Mouse (Mus musculus) liver, embryonic 16.5 days (tissue): ENCODE measurements at regions not wholly inside any gene's neighbourhood (a gene's known extent, or its start where the extent isn't known, plus 50 kb on each side); places are given as distances from the start of the nearest gene placed in this dataset. TPM values are rescaled to one million over a fixed set of nuclear protein-coding genes. Genes with fewer than 3 reads are reported as not detected.

Source experiments
- ATAC-seq: fragments of 200-750 bp; cut with Nextera tagmentation; 2 replicates; pipeline ENCODE4 v1.8.0; 2017; ENCODE audit warnings: low read depth, mild to moderate bottlenecking, moderate number of reproducible peaks, moderate library complexity
- H3K27ac ChIP-seq: fragments of 300-500 bp; sonication (generic); 2 replicates; pipeline ENCODE4 v1.5.1; 2014; ENCODE audit warnings: mild to moderate bottlenecking, low read length
- H3K27me3 ChIP-seq: fragments of 300-500 bp; sonication (generic); 2 replicates; pipeline ENCODE4 v1.6.1; 2014; ENCODE audit warnings: low read depth, low read length, mixed read lengths; ENCODE audit not compliant: control insufficient read depth, insufficient read depth
- H3K36me3 ChIP-seq: fragments of 300-500 bp; sonication (generic); 2 replicates; pipeline ENCODE4 v1.6.1; 2014; ENCODE audit warnings: mild to moderate bottlenecking; ENCODE audit not compliant: control insufficient read depth, insufficient read depth
- H3K4me1 ChIP-seq: fragments of 300-500 bp; sonication (generic); 2 replicates; pipeline ENCODE4 v1.6.1; 2014; ENCODE audit warnings: low read depth, low read length, mixed read lengths; ENCODE audit not compliant: control insufficient read depth
- H3K4me2 ChIP-seq: fragments of 300-500 bp; sonication (generic); 2 replicates; pipeline ENCODE4 v1.6.1; 2014; ENCODE audit warnings: low read depth, low read length, mixed read lengths
- H3K4me3 ChIP-seq: fragments of 300-500 bp; sonication (generic); 2 replicates; pipeline ENCODE4 v1.5.1; 2014; ENCODE audit warnings: low read depth, mild to moderate bottlenecking, low read length
- H3K9ac ChIP-seq: fragments of 300-500 bp; sonication (generic); 2 replicates; pipeline ENCODE4 v1.6.1; 2014; ENCODE audit warnings: low read depth, low read length
- H3K9me3 ChIP-seq: fragments of 300-500 bp; sonication (generic); replicated peaks from 2 replicates; pipeline ENCODE4 v1.6.1; 2016; ENCODE audit warnings: low read length; ENCODE audit not compliant: control insufficient read depth
- WGBS: fragments of 180-500 bp; shearing (Covaris S2); extraction: QIAGEN DNeasy Blood & Tissue Kit; methylation state at CpG from one replicate; pipeline ENCODE4 v1.1.7; 2014; ENCODE audit not compliant: insufficient replicate concordance; 5-methylcytosine and 5-hydroxymethylcytosine counted together
- microRNA-seq: library from miRNA; unstranded; fragments of <30 nt; microRNA quantifications from one replicate; pipeline ENCODE4, GENCODE M21; 2016

DNA sequence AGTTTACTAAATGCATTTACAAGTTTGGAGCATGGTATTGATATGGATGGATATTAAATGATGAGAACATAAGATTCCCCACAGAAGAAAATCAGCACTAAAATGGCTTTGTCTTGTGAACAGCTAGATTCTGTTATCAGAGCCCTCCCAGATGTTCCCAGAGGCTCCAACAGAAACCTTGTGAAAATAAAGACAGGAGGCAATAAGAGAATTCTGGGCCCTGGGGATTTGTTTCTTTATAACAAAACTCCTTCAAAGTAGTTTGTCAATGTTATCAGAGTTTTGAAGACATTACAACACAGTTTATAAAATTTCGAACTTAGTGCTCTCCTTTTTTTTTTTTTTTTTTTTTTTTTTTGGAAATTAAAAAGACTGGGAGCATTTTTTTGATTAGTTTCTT is 56.8 kb upstream of the Dcn start:
- Histone ChIP-seq H3K4me1 (no peaks in the 10 kb centered on the region), H3K27ac (no peak overlapping the region), H3K9me3 (no peaks in the 10 kb centered on the region), H3K27me3 (no peaks in the 10 kb centered on the region), H3K4me2 (no peak overlapping the region), H3K36me3 (no peaks in the 10 kb centered on the region), H3K9ac (no peak overlapping the region), H3K4me3 (no peak overlapping the region)
- ATAC-seq = no peak
- 26% methylated on average over 1 of the region's 1 CpGs for WGBS

DNA sequence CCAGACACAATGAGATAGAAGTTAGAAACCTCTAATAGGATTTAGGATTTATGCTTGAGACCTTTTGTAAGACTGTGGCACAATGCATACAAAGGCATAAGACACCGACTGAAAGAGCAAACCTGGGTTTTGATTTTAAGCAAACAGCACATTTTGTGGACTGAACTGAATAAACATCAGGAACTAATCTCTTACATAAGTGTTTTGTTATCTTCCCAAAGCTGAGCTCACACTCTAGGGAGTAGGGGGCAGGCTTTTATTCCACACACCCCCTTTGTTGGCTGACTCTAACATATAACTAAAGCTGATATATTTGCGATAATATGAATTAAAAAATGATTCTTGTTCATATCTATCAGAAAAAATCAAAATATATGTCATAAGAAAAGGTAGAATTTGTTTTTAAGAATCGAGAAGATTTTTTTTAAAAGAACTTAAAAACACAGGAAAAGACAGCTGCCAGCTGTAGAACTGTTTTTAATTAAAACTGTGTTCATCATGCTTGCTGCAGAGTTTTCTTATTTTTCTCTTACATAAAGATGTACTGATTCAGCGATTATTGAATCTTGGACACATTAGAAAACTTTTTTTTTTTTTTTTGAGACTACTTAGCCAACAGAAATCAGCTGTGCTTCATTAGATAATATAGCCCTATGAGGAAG is 56.2 kb upstream of the Dcn start:
- no peak overlapping the region for H3K4me3 ChIP-seq
- no peak overlapping the region for H3K27ac ChIP-seq
- H3K4me2 ChIP-seq = no peak overlapping the region
- ATAC-seq = no peak
- H3K36me3 ChIP-seq = no peaks in the 10 kb centered on the region
- no peak overlapping the region for H3K9ac ChIP-seq
- no peaks in the 10 kb centered on the region for H3K4me1 ChIP-seq
- no peaks in the 10 kb centered on the region for H3K27me3 ChIP-seq
- WGBS = 41% methylated on average over 4 of the region's 4 CpGs
- no peaks in the 10 kb centered on the region for H3K9me3 ChIP-seq

Small RNA genes in the stretch of these regions (microRNA-seq; reads per million reads assigned to microRNA genes)
- gene Gm24587 = not detected
- not detected for gene Mir3966
